8 mouse cellular contexts compared by ENCODE assay signal in genomic region chr5:124908860-124909259, GRCm38 (mm10). TPM values are rescaled to one million over a fixed set of nuclear protein-coding genes. Genes with fewer than 3 reads are reported as not detected.
DNase-seq lines count a peak whose midpoint lies in the region; ATAC-seq and TF ChIP-seq lines count a peak whose summit lies in the region.

No protein-coding gene starts in this region.

- peak; percentile 69 for ATAC-seq in CD4-positive, CD25-positive, alpha-beta regulatory T cell, adult 4 months
- ATAC-seq in erythroblast, adult 5-6 weeks (replicated peaks; ENCODE audit: low FRiP score, poor library complexity, severe bottlenecking), result peak; percentile 67; the same call in 1 of the 2 replicates
- peak; percentile 47; the same call in 1 of the 2 replicates for ATAC-seq in heart, embryonic 14.5 days (ENCODE audit: insufficient number of reproducible peaks, insufficient read depth, low FRiP score, low read depth)
- ATAC-seq in kidney, postnatal 0 days (replicated peaks; ENCODE audit: low FRiP score, low read depth), result peak; percentile 63; the same call in 1 of the 2 replicates
- peak; percentile 54; the same call in 1 of the 2 replicates for ATAC-seq in liver, embryonic 11.5 days (replicated peaks; ENCODE audit: low FRiP score)
- ATAC-seq in neural tube, embryonic 13.5 days (ENCODE audit: low read depth), result peak; percentile 62; the same call in 1 of the 2 replicates

- peak; percentile 93 for DNase-seq in kidney, postnatal 0 days (ENCODE audit: low spot score)
- peak; percentile 63 for DNase-seq in liver, embryonic 11.5 days (ENCODE audit: low spot score)

- H3K27ac ChIP-seq in bone marrow macrophage, adult 2 months (ENCODE audit: insufficient read depth, low read depth, low read length), result no peak overlapping the region
- H3K27ac ChIP-seq in heart, embryonic 14.5 days (replicated peaks in 1 of 2; ENCODE audit: control insufficient read depth in 1 of 2, insufficient read depth in 1 of 2, low read depth in 2 of 2, low read length in 2 of 2), result no peak overlapping the region
- no peak overlapping the region for H3K27ac ChIP-seq in kidney, postnatal 0 days
- no peak overlapping the region for H3K27ac ChIP-seq in liver, embryonic 11.5 days (ENCODE audit: low read depth, low read length)
- no peak overlapping the region for H3K27ac ChIP-seq in neural tube, embryonic 13.5 days (replicated peaks)
- H3K27ac ChIP-seq in testis, adult 2 months (ENCODE audit: control insufficient read depth, insufficient read depth, low read depth, low read length), result no peak overlapping the region

- H3K27me3 ChIP-seq in heart, embryonic 14.5 days (ENCODE audit: control insufficient read depth, insufficient read depth, low read length), result peaks cover 5% of the 10 kb centered on the region; the same call in 1 of the 2 replicates
- H3K27me3 ChIP-seq in kidney, postnatal 0 days (ENCODE audit: insufficient read depth, low read length), result no peaks in the 10 kb centered on the region
- H3K27me3 ChIP-seq in liver, embryonic 11.5 days (replicated peaks; ENCODE audit: control insufficient read depth, insufficient read depth, low read length), result no peaks in the 10 kb centered on the region; the same call in 1 of the 2 replicates
- H3K27me3 ChIP-seq in neural tube, embryonic 13.5 days, result no peaks in the 10 kb centered on the region
- H3K27me3 ChIP-seq in testis, adult 2 months (ENCODE audit: control insufficient read depth, insufficient read depth, low read length), result no peaks in the 10 kb centered on the region

- no peak overlapping the region for H3K9ac ChIP-seq in heart, embryonic 14.5 days (ENCODE audit: low read length)
- H3K9ac ChIP-seq in kidney, postnatal 0 days (ENCODE audit: low read depth, low read length), result no peak overlapping the region
- no peak overlapping the region for H3K9ac ChIP-seq in liver, embryonic 11.5 days (ENCODE audit: low read depth, low read length)
- 0 out of 2 replicates have a peak overlapping the region, but pooled peaks have one; percentile 26 for H3K9ac ChIP-seq in neural tube, embryonic 13.5 days

- 13% methylated on average over 5 of the region's 5 CpGs for WGBS in heart, embryonic 14.5 days
- WGBS in kidney, postnatal 0 days, result 19% methylated on average over 5 of the region's 5 CpGs
- WGBS in liver, embryonic 11.5 days, result 14% methylated on average over 5 of the region's 5 CpGs
- 27% methylated on average over 5 of the region's 5 CpGs for WGBS in neural tube, embryonic 13.5 days

- no peaks in the 10 kb centered on the region for H3K9me3 ChIP-seq in heart, embryonic 14.5 days (ENCODE audit: control insufficient read depth, low read length)
- no peaks in the 10 kb centered on the region for H3K9me3 ChIP-seq in kidney, postnatal 0 days (replicated peaks; ENCODE audit: low read length)
- no peaks in the 10 kb centered on the region for H3K9me3 ChIP-seq in liver, embryonic 11.5 days (ENCODE audit: control insufficient read depth, low read length)
- H3K9me3 ChIP-seq in neural tube, embryonic 13.5 days, result no peaks in the 10 kb centered on the region

- no peak overlapping the region for H3K4me3 ChIP-seq in bone marrow macrophage, adult 2 months (ENCODE audit: insufficient read depth, low read length)
- no peak overlapping the region for H3K4me3 ChIP-seq in heart, embryonic 14.5 days (ENCODE audit: control insufficient read depth in 1 of 2, insufficient read depth in 1 of 2, low read depth in 1 of 2, low read length in 2 of 2)
- H3K4me3 ChIP-seq in kidney, postnatal 0 days (replicated peaks; ENCODE audit: low read depth, low read length), result no peak overlapping the region
- no peak overlapping the region for H3K4me3 ChIP-seq in liver, embryonic 11.5 days (ENCODE audit: low read depth, low read length)
- H3K4me3 ChIP-seq in neural tube, embryonic 13.5 days, result no peak overlapping the region
- no peak overlapping the region for H3K4me3 ChIP-seq in testis, adult 2 months (ENCODE audit: control insufficient read depth, low read depth, low read length)

- H3K36me3 ChIP-seq in heart, embryonic 14.5 days (ENCODE audit: control insufficient read depth, insufficient read depth, low read length), result no peaks in the 10 kb centered on the region
- H3K36me3 ChIP-seq in kidney, postnatal 0 days (ENCODE audit: insufficient read depth, low read length), result no peaks in the 10 kb centered on the region
- no peaks in the 10 kb centered on the region for H3K36me3 ChIP-seq in liver, embryonic 11.5 days (ENCODE audit: control insufficient read depth, insufficient read depth, low read length)
- H3K36me3 ChIP-seq in neural tube, embryonic 13.5 days, result no peaks in the 10 kb centered on the region
- H3K36me3 ChIP-seq in testis, adult 2 months (ENCODE audit: control insufficient read depth, insufficient read depth, low read length), result no peaks in the 10 kb centered on the region

- peak; percentile 56 for TF ChIP-seq CTCF in bone marrow macrophage, adult 2 months (IDR thresholded peaks at IDR 0.05; ENCODE audit: low read depth, low read length)
- TF ChIP-seq CTCF in kidney, postnatal 0 days (IDR thresholded peaks at IDR 0.05; ENCODE audit: low read depth), result peak; percentile 98
- peak; percentile 75; the same call in 1 of the 2 replicates for TF ChIP-seq CTCF in testis, adult 2 months (IDR thresholded peaks at IDR 0.05; ENCODE audit: control insufficient read depth, insufficient read depth, insufficient replicate concordance, low read depth, low read length)

- no peak for TF ChIP-seq POLR2A in bone marrow macrophage, adult 2 months (IDR thresholded peaks at IDR 0.05; ENCODE audit: borderline replicate concordance, low read depth, low read length)
- no peak for TF ChIP-seq POLR2A in testis, adult 2 months (IDR thresholded peaks at IDR 0.05; ENCODE audit: control insufficient read depth, low read depth, low read length)

- no peak overlapping the region for H3K4me2 ChIP-seq in heart, embryonic 14.5 days (ENCODE audit: low read length)
- no peak overlapping the region for H3K4me2 ChIP-seq in kidney, postnatal 0 days (ENCODE audit: low read length)
- no peak overlapping the region for H3K4me2 ChIP-seq in liver, embryonic 11.5 days
- no peak overlapping the region for H3K4me2 ChIP-seq in neural tube, embryonic 13.5 days

- H3K4me1 ChIP-seq in bone marrow macrophage, adult 2 months (ENCODE audit: control insufficient read depth, insufficient read depth, low read length), result no peaks in the 10 kb centered on the region
- peaks cover 0 to 2% of the 10 kb centered on the region in 2 experiments; a peak in 1 of 4 replicates for H3K4me1 ChIP-seq in heart, embryonic 14.5 days (ENCODE audit: control insufficient read depth in 2 of 2, insufficient read depth in 2 of 2, low read length in 2 of 2)
- no peaks in the 10 kb centered on the region for H3K4me1 ChIP-seq in kidney, postnatal 0 days (replicated peaks; ENCODE audit: insufficient read depth, low read length)
- no peaks in the 10 kb centered on the region for H3K4me1 ChIP-seq in liver, embryonic 11.5 days (replicated peaks; ENCODE audit: control insufficient read depth, insufficient read depth, low read length)
- H3K4me1 ChIP-seq in neural tube, embryonic 13.5 days (replicated peaks), result peaks cover 15% of the 10 kb centered on the region
- no peaks in the 10 kb centered on the region for H3K4me1 ChIP-seq in testis, adult 2 months (ENCODE audit: control insufficient read depth, insufficient read depth, low read length)

RNA-seq across cellular contexts. Expression of gene Zfp664, which starts 46.4 kb away (rescaled TPM):
- polyA plus RNA-seq in CD4-positive, CD25-positive, alpha-beta regulatory T cell, adult 4 months (2017; shearing (Covaris generic)), result 10 to 100 TPM in 1 of 2 experiments, 1 to 10 TPM in 1; 8.3 to 11.2 TPM
- polyA plus RNA-seq in bone marrow macrophage, adult 2 months (2012; ENCODE audit: insufficient read depth, insufficient read length, missing spikeins), result 20.8 and 24.7 TPM in 2 replicates
- total RNA-seq in erythroblast, adult 5-6 weeks (2015; ENCODE audit: low replicate concordance), result 3.3 and 3.8 TPM in 2 replicates
- 5.0 and 7.9 TPM in 2 replicates for total RNA-seq in erythroblast, adult 5-6 weeks (2017; ENCODE audit: low replicate concordance)
- 54.1 and 57.9 TPM in 2 replicates for polyA plus RNA-seq in heart, embryonic 14.5 days (2014; fragmentation: Nextera tagmentation; extraction: Ambion mirVana)
- 92.8 and 93.8 TPM in 2 replicates for polyA plus RNA-seq in kidney, postnatal 0 days (2015; fragmentation: Nextera tagmentation; extraction: Ambion mirVana)
- polyA plus RNA-seq in liver, embryonic 11.5 days (2014; fragmentation: Nextera tagmentation; extraction: Ambion mirVana), result 35.6 and 42.3 TPM in 2 replicates
- 147 and 150 TPM in 2 replicates for polyA plus RNA-seq in neural tube, embryonic 13.5 days (2015; fragmentation: Nextera tagmentation; extraction: Ambion mirVana)
- polyA plus RNA-seq in testis, adult 2 months (2012; rRNA removed), result 25.0 and 29.7 TPM in 2 replicates

RNA-seq across cellular contexts. Expression of gene Ccdc92, which starts 46.6 kb away (rescaled TPM):
- polyA plus RNA-seq in CD4-positive, CD25-positive, alpha-beta regulatory T cell, adult 4 months (2017; shearing (Covaris generic)), result 1 to 10 TPM; 3.1 to 3.7 TPM
- polyA plus RNA-seq in bone marrow macrophage, adult 2 months (2012; ENCODE audit: insufficient read depth, insufficient read length, missing spikeins), result 0.92 TPM in 1 of 2 replicates, not detected in the other
- not detected in 2 replicates for total RNA-seq in erythroblast, adult 5-6 weeks (2015; ENCODE audit: low replicate concordance)
- total RNA-seq in erythroblast, adult 5-6 weeks (2017; ENCODE audit: low replicate concordance), result not detected in 2 replicates
- 3.8 and 5.3 TPM in 2 replicates for polyA plus RNA-seq in heart, embryonic 14.5 days (2014; fragmentation: Nextera tagmentation; extraction: Ambion mirVana)
- polyA plus RNA-seq in kidney, postnatal 0 days (2015; fragmentation: Nextera tagmentation; extraction: Ambion mirVana), result 6.6 and 7.8 TPM in 2 replicates
- 4.1 and 4.4 TPM in 2 replicates for polyA plus RNA-seq in liver, embryonic 11.5 days (2014; fragmentation: Nextera tagmentation; extraction: Ambion mirVana)
- polyA plus RNA-seq in neural tube, embryonic 13.5 days (2015; fragmentation: Nextera tagmentation; extraction: Ambion mirVana), result 58.1 and 62.2 TPM in 2 replicates
- 582 and 678 TPM in 2 replicates for polyA plus RNA-seq in testis, adult 2 months (2012; rRNA removed)
